Mouse (Mus musculus): ENCODE measurements around the gene Fam184a. TPM values are rescaled to one million over a fixed set of nuclear protein-coding genes. Genes with fewer than 3 reads are reported as not detected.

Gene Fam184a
- polyA plus RNA-seq, 1 experiment = not detected

- H3K36me3 ChIP-seq (ENCODE audit: control insufficient read depth, insufficient read depth) = peaks cover 81% of the 10 kb centered on the region
- no peak overlapping the region for H3K4me3 ChIP-seq (ENCODE audit: insufficient read depth, poor library complexity, severe bottlenecking)
- H3K79me3 ChIP-seq (ENCODE audit: low read depth) = peaks cover 3% of the 10 kb centered on the region
- no peak for TF ChIP-seq MYOD1 (IDR thresholded peaks at IDR 0.05; ENCODE audit: control insufficient read depth, insufficient read length, low read depth)
- no peak for TF ChIP-seq FOSL1 (IDR thresholded peaks at IDR 0.05; ENCODE audit: insufficient read depth, low read length, poor library complexity, severe bottlenecking)
- no peak for TF ChIP-seq USF1 (IDR thresholded peaks at IDR 0.05; ENCODE audit: low read depth)
- TF ChIP-seq MAX (IDR thresholded peaks at IDR 0.05) = no peak
- TF ChIP-seq CEBPB (IDR thresholded peaks at IDR 0.05; ENCODE audit: low read depth) = no peak
- TF ChIP-seq MYOG (IDR thresholded peaks at IDR 0.05; ENCODE audit: control insufficient read depth, extremely low read depth, insufficient read length) = no peak
- no peak for TF ChIP-seq CTCF (IDR thresholded peaks at IDR 0.05; ENCODE audit: control insufficient read depth, insufficient read depth, insufficient read length)
- H3K79me2 ChIP-seq (ENCODE audit: control insufficient read depth, insufficient read depth) = no peaks in the 10 kb centered on the region
- no peak overlapping the region for H3ac ChIP-seq (ENCODE audit: control insufficient read depth, insufficient read length, low read depth)
- no peaks in the 10 kb centered on the region for H3K27me3 ChIP-seq (ENCODE audit: control insufficient read depth, insufficient read depth, insufficient read length)
These were observed 134.9 kb downstream of the Fam184a start for GRCm38 (mm10) chr10:53615850-53616616.

- Histone ChIP-seq H3K4me3 (ENCODE audit: insufficient read depth, poor library complexity, severe bottlenecking) (no peak overlapping the region), H3ac (ENCODE audit: control insufficient read depth, insufficient read length, low read depth) (no peak overlapping the region), H3K79me3 (ENCODE audit: low read depth) (peaks cover 3% of the 10 kb centered on the region), H3K27me3 (ENCODE audit: control insufficient read depth, insufficient read depth, insufficient read length) (no peaks in the 10 kb centered on the region), H3K79me2 (ENCODE audit: control insufficient read depth, insufficient read depth) (no peaks in the 10 kb centered on the region), H3K36me3 (ENCODE audit: control insufficient read depth, insufficient read depth) (peaks cover 82% of the 10 kb centered on the region)
- TF ChIP-seq MYOG (IDR thresholded peaks at IDR 0.05; ENCODE audit: control insufficient read depth, extremely low read depth, insufficient read length) (no peak), FOSL1 (IDR thresholded peaks at IDR 0.05; ENCODE audit: insufficient read depth, low read length, poor library complexity, severe bottlenecking) (no peak), MAX (IDR thresholded peaks at IDR 0.05) (no peak)
These were observed 137.0 kb downstream of the Fam184a start for GRCm38 (mm10) chr10:53613955-53614354.

GRCm38 (mm10) chr10:53612172-53612571, 138.8 kb downstream of the Fam184a start:
- no peak overlapping the region for H3K4me3 ChIP-seq (ENCODE audit: insufficient read depth, poor library complexity, severe bottlenecking)
- TF ChIP-seq CTCF (IDR thresholded peaks at IDR 0.05; ENCODE audit: control insufficient read depth, insufficient read depth, insufficient read length) (no peak), MYOD1 (IDR thresholded peaks at IDR 0.05; ENCODE audit: control insufficient read depth, insufficient read length, low read depth) (no peak), MYOG (IDR thresholded peaks at IDR 0.05; ENCODE audit: control insufficient read depth, extremely low read depth, insufficient read length) (no peak), MAX (IDR thresholded peaks at IDR 0.05) (no peak), CEBPB (IDR thresholded peaks at IDR 0.05; ENCODE audit: low read depth) (no peak), USF1 (IDR thresholded peaks at IDR 0.05; ENCODE audit: low read depth) (no peak), FOSL1 (IDR thresholded peaks at IDR 0.05; ENCODE audit: insufficient read depth, low read length, poor library complexity, severe bottlenecking) (no peak)
- no peaks in the 10 kb centered on the region for H3K79me2 ChIP-seq (ENCODE audit: control insufficient read depth, insufficient read depth)
- H3K27me3 ChIP-seq (ENCODE audit: control insufficient read depth, insufficient read depth, insufficient read length) = no peaks in the 10 kb centered on the region
- H3ac ChIP-seq (ENCODE audit: control insufficient read depth, insufficient read length, low read depth) = no peak overlapping the region
- H3K36me3 ChIP-seq (ENCODE audit: control insufficient read depth, insufficient read depth) = peaks cover 88% of the 10 kb centered on the region
- H3K79me3 ChIP-seq (ENCODE audit: low read depth) = peaks cover 3% of the 10 kb centered on the region

GRCm38 (mm10) chr10:53608274-53608673, 142.6 kb downstream of the Fam184a start:
- Histone ChIP-seq H3ac (ENCODE audit: control insufficient read depth, insufficient read length, low read depth) (no peak overlapping the region), H3K27me3 (ENCODE audit: control insufficient read depth, insufficient read depth, insufficient read length) (no peaks in the 10 kb centered on the region), H3K79me2 (ENCODE audit: control insufficient read depth, insufficient read depth) (peaks cover 26% of the 10 kb centered on the region), H3K79me3 (ENCODE audit: low read depth) (peaks cover 2% of the 10 kb centered on the region), H3K36me3 (ENCODE audit: control insufficient read depth, insufficient read depth) (peaks cover 91% of the 10 kb centered on the region), H3K4me3 (ENCODE audit: insufficient read depth, poor library complexity, severe bottlenecking) (no peak overlapping the region)
- TF ChIP-seq CTCF (IDR thresholded peaks at IDR 0.05; ENCODE audit: control insufficient read depth, insufficient read depth, insufficient read length) (no peak), MYOD1 (IDR thresholded peaks at IDR 0.05; ENCODE audit: control insufficient read depth, insufficient read length, low read depth) (no peak), MAX (IDR thresholded peaks at IDR 0.05) (no peak), MYOG (IDR thresholded peaks at IDR 0.05; ENCODE audit: control insufficient read depth, extremely low read depth, insufficient read length) (no peak), FOSL1 (IDR thresholded peaks at IDR 0.05; ENCODE audit: insufficient read depth, low read length, poor library complexity, severe bottlenecking) (no peak), USF1 (IDR thresholded peaks at IDR 0.05; ENCODE audit: low read depth) (no peak), CEBPB (IDR thresholded peaks at IDR 0.05; ENCODE audit: low read depth) (no peak)

DNA sequence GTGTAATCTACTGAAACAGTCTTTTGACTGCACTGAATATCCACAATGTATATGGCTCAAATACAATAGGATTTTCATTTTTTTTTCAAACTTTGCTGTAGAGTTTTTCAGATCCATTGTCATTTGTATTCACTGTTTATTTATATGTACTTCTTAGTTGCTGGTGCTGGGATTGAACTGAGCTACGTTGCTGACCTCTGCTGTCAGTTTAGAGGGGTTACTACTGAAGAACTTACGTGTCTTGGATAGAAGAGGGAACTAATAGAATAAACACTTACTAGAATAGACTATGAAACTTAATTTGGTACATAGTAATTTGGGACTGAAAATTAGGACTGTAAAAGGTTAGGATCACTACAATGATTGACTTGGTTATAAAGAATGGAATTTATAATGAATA, 145.6 kb downstream of the Fam184a start:
- H3K27me3 ChIP-seq (ENCODE audit: control insufficient read depth, insufficient read depth, insufficient read length) = no peaks in the 10 kb centered on the region
- no peak overlapping the region for H3K4me3 ChIP-seq (ENCODE audit: insufficient read depth, poor library complexity, severe bottlenecking)
- H3K79me2 ChIP-seq (ENCODE audit: control insufficient read depth, insufficient read depth) = peaks cover 56% of the 10 kb centered on the region
- peaks cover 93% of the 10 kb centered on the region for H3K36me3 ChIP-seq (ENCODE audit: control insufficient read depth, insufficient read depth)
- TF ChIP-seq CTCF (IDR thresholded peaks at IDR 0.05; ENCODE audit: control insufficient read depth, insufficient read depth, insufficient read length) (no peak), MYOG (IDR thresholded peaks at IDR 0.05; ENCODE audit: control insufficient read depth, extremely low read depth, insufficient read length) (no peak), USF1 (IDR thresholded peaks at IDR 0.05; ENCODE audit: low read depth) (no peak), MYOD1 (IDR thresholded peaks at IDR 0.05; ENCODE audit: control insufficient read depth, insufficient read length, low read depth) (no peak), CEBPB (IDR thresholded peaks at IDR 0.05; ENCODE audit: low read depth) (no peak), FOSL1 (IDR thresholded peaks at IDR 0.05; ENCODE audit: insufficient read depth, low read length, poor library complexity, severe bottlenecking) (no peak), MAX (IDR thresholded peaks at IDR 0.05) (no peak)
- no peak overlapping the region for H3ac ChIP-seq (ENCODE audit: control insufficient read depth, insufficient read length, low read depth)
- H3K79me3 ChIP-seq (ENCODE audit: low read depth) = peaks cover 24% of the 10 kb centered on the region

Data from C2C12 (cell line).